Mouse (Mus musculus) liver, embryonic 13.5 days (tissue): ENCODE measurements around the gene Igsf9b. TPM values are rescaled to one million over a fixed set of nuclear protein-coding genes. Genes with fewer than 3 reads are reported as not detected.

Experiments used
- polyA plus RNA-seq: library from polyadenylated mRNA; unstranded; fragments of >200 nt; fragmentation: Nextera tagmentation; extraction: Ambion mirVana; gene quantifications from 2 replicates; pipeline ENCODE4 v1.2.1, GENCODE M21; 2015

Igsf9b gene
- polyA plus RNA-seq, 1 experiment from 2014 or later: 0.13 TPM

Other genes with a start within 250 kb of the Igsf9b start
- 5.7 and 7.1 TPM in 2 replicates for gene Jam3, start 143.8 kb upstream of the Igsf9b start, polyA plus RNA-seq
- gene Spata19, start 97.6 kb downstream of the Igsf9b start, polyA plus RNA-seq: not detected in 2 replicates